Mouse (Mus musculus): Measurements from ENCODE around the gene Tgfb3.

The Tgfb3 gene

GRCm38 (mm10) chr12:86078176-86078552 lies 677 bp downstream of the Tgfb3 start:
- no peak for DNase-seq

GRCm38 (mm10) chr12:86077736-86078135 lies 1.1 kb downstream of the Tgfb3 start:
- peak; percentile 94 for DNase-seq

- peak; percentile 93 for DNase-seq
These were observed 1.5 kb downstream of the Tgfb3 start for GRCm38 (mm10) chr12:86077322-86077721.

GRCm38 (mm10) chr12:86076321-86076901 lies 2.4 kb downstream of the Tgfb3 start:
- DNase-seq, result peak; percentile 96

- no peak for DNase-seq
These were observed 3.5 kb downstream of the Tgfb3 start for GRCm38 (mm10) chr12:86075358-86075757.

GRCm38 (mm10) chr12:86074681-86075080 lies 4.2 kb downstream of the Tgfb3 start:
- DNase-seq, result no peak

- no peak for DNase-seq
These were observed 7.4 kb downstream of the Tgfb3 start for GRCm38 (mm10) chr12:86071432-86071831.

GRCm38 (mm10) chr12:86064796-86065195 lies 14.0 kb downstream of the Tgfb3 start:
- DNase-seq, result no peak

GRCm38 (mm10) chr12:86059341-86059740 lies 19.5 kb downstream of the Tgfb3 start:
- DNase-seq, result no peak

GRCm38 (mm10) chr12:86057516-86057915 lies 21.3 kb downstream of the Tgfb3 start:
- DNase-seq, result no peak

GRCm38 (mm10) chr12:86056976-86057375 lies 21.9 kb downstream of the Tgfb3 start:
- DNase-seq, result peak; percentile 91

GRCm38 (mm10) chr12:86055306-86055705 lies 23.5 kb downstream of the Tgfb3 start:
- DNase-seq, result no peak

- DNase-seq, result no peak
These were observed 27.4 kb downstream of the Tgfb3 start for GRCm38 (mm10) chr12:86051477-86051876.

GRCm38 (mm10) chr12:86049813-86050212 lies 29.0 kb downstream of the Tgfb3 start:
- no peak for DNase-seq

- DNase-seq, result no peak
These were observed 31.5 kb downstream of the Tgfb3 start for GRCm38 (mm10) chr12:86047376-86047775.

- no peak for DNase-seq
These were observed 32.1 kb downstream of the Tgfb3 start for GRCm38 (mm10) chr12:86046776-86047175.

- no peak for DNase-seq
These were observed 32.7 kb downstream of the Tgfb3 start for GRCm38 (mm10) chr12:86046141-86046540.

- no peak for DNase-seq
These were observed 39.1 kb downstream of the Tgfb3 start for GRCm38 (mm10) chr12:86039751-86040150.

GRCm38 (mm10) chr12:86039078-86039477 lies 39.8 kb downstream of the Tgfb3 start:
- no peak for DNase-seq

- no peak for DNase-seq
These were observed 41.5 kb downstream of the Tgfb3 start for GRCm38 (mm10) chr12:86037235-86037921.

GRCm38 (mm10) chr12:86036368-86037166 lies 42.3 kb downstream of the Tgfb3 start:
- DNase-seq, result no peak

- no peak for DNase-seq
These were observed 43.3 kb downstream of the Tgfb3 start for GRCm38 (mm10) chr12:86035586-86035985.

GRCm38 (mm10) chr12:86030932-86031331 lies 47.9 kb downstream of the Tgfb3 start:
- DNase-seq, result no peak

- DNase-seq, result no peak
These were observed 51.1 kb downstream of the Tgfb3 start for GRCm38 (mm10) chr12:86027747-86028146.
